Mouse (Mus musculus): ENCODE results near the gene Chtop. TPM values are rescaled to one million over a fixed set of nuclear protein-coding genes. Genes with fewer than 3 reads are reported as not detected.

Chtop gene
- polyA plus RNA-seq, 1 experiment from 2014 or later: 151 TPM

DNA sequence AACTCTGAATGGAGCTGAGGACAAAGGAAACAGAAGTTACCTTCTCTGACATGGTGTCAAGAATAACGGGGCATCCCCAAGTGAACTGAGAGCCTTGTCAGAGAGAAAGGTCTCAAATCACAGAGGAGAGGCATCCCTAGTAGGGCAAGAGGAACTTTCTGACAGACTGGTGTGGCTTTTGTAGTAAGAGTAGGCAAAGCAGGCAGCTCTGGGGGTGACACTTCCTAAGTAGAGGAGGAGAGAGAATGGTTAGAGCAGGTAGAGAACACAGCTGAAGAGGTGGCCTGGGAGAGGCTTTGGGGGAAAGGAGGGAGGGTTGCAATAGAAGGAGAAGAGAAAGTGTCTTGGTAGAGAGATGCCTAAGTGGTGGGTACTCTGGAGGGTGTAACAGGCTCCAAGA lies 26.1 kb upstream of the Chtop start:
- Histone ChIP-seq H3K4me3 (ENCODE audit: low read depth, low read length) (no peak overlapping the region), H3K4me2 (ENCODE audit: low read depth, low read length, severe bottlenecking) (no peak overlapping the region)
- ATAC-seq (replicated peaks; ENCODE audit: low FRiP score): no peak

GRCm38 (mm10) chr3:90531713-90532112 lies 22.4 kb upstream of the Chtop start:
- no peak overlapping the region for H3K27ac ChIP-seq (ENCODE audit: low read depth, low read length)
- H3K9ac ChIP-seq (ENCODE audit: low read length): no peak overlapping the region
- 74% methylated on average over 5 of the region's 5 CpGs for WGBS
- H3K4me3 ChIP-seq (ENCODE audit: low read depth, low read length): no peak overlapping the region
- H3K4me1 ChIP-seq (replicated peaks; ENCODE audit: control insufficient read depth, insufficient read depth, low read length): no peaks in the 10 kb centered on the region
- no peaks in the 10 kb centered on the region for H3K36me3 ChIP-seq (ENCODE audit: control insufficient read depth, insufficient read depth, low read length)
- DNase-seq (ENCODE audit: low spot score): no peak
- ATAC-seq (replicated peaks; ENCODE audit: low FRiP score): no peak
- H3K4me2 ChIP-seq (ENCODE audit: low read depth, low read length, severe bottlenecking): no peak overlapping the region
- H3K9me3 ChIP-seq (ENCODE audit: control insufficient read depth, low read length): no peaks in the 10 kb centered on the region
- no peaks in the 10 kb centered on the region for H3K27me3 ChIP-seq (ENCODE audit: control insufficient read depth, insufficient read depth, low read length)

More for the DNA sequence above, 26.1 kb upstream of the Chtop start:
- WGBS: 56% methylated on average over 1 of the region's 1 CpGs
- no peak overlapping the region for H3K27ac ChIP-seq (ENCODE audit: low read depth, low read length)
- H3K36me3 ChIP-seq (ENCODE audit: control insufficient read depth, insufficient read depth, low read length): no peaks in the 10 kb centered on the region
- H3K27me3 ChIP-seq (ENCODE audit: control insufficient read depth, insufficient read depth, low read length): no peaks in the 10 kb centered on the region
- no peak overlapping the region for H3K9ac ChIP-seq (ENCODE audit: low read length)
- H3K9me3 ChIP-seq (ENCODE audit: control insufficient read depth, low read length): no peaks in the 10 kb centered on the region
- no peaks in the 10 kb centered on the region for H3K4me1 ChIP-seq (replicated peaks; ENCODE audit: control insufficient read depth, insufficient read depth, low read length)
- DNase-seq (ENCODE audit: low spot score): no peak

- no peaks in the 10 kb centered on the region for H3K4me1 ChIP-seq (replicated peaks; ENCODE audit: control insufficient read depth, insufficient read depth, low read length)
- H3K4me3 ChIP-seq (ENCODE audit: low read depth, low read length): no peak overlapping the region
- no peaks in the 10 kb centered on the region for H3K27me3 ChIP-seq (ENCODE audit: control insufficient read depth, insufficient read depth, low read length)
- ATAC-seq (replicated peaks; ENCODE audit: low FRiP score): no peak
- DNase-seq (ENCODE audit: low spot score): no peak
- WGBS: 85% methylated on average over 7 of the region's 7 CpGs
- H3K27ac ChIP-seq (ENCODE audit: low read depth, low read length): no peak overlapping the region
- H3K4me2 ChIP-seq (ENCODE audit: low read depth, low read length, severe bottlenecking): no peak overlapping the region
- H3K36me3 ChIP-seq (ENCODE audit: control insufficient read depth, insufficient read depth, low read length): no peaks in the 10 kb centered on the region
- H3K9ac ChIP-seq (ENCODE audit: low read length): no peak overlapping the region
- no peaks in the 10 kb centered on the region; the same call in 1 of the 2 replicates for H3K9me3 ChIP-seq (ENCODE audit: control insufficient read depth, low read length)
Observed at GRCm38 (mm10) chr3:90527291-90527873, 18.1 kb upstream of the Chtop start.

GRCm38 (mm10) chr3:90526580-90526979 lies 17.3 kb upstream of the Chtop start, which contains the start of gene S100a14:
Gene S100a14, plus strand, starts transcription at chr3:90526856.
- ATAC-seq (replicated peaks; ENCODE audit: low FRiP score): no peak
- no peaks in the 10 kb centered on the region for H3K27me3 ChIP-seq (ENCODE audit: control insufficient read depth, insufficient read depth, low read length)
- WGBS: 80% methylated on average over 5 of the region's 5 CpGs

GRCm38 (mm10) chr3:90526076-90526475 lies 16.8 kb upstream of the Chtop start:
- H3K4me2 ChIP-seq (ENCODE audit: low read depth, low read length, severe bottlenecking): no peak overlapping the region
- no peak overlapping the region for H3K9ac ChIP-seq (ENCODE audit: low read length)
- DNase-seq (ENCODE audit: low spot score): no peak
- H3K27ac ChIP-seq (ENCODE audit: low read depth, low read length): no peak overlapping the region
- ATAC-seq (replicated peaks; ENCODE audit: low FRiP score): no peak
- 81% methylated on average over 2 of the region's 2 CpGs for WGBS
- no peak overlapping the region for H3K4me3 ChIP-seq (ENCODE audit: low read depth, low read length)
- no peaks in the 10 kb centered on the region; the same call in 1 of the 2 replicates for H3K9me3 ChIP-seq (ENCODE audit: control insufficient read depth, low read length)
- no peaks in the 10 kb centered on the region for H3K36me3 ChIP-seq (ENCODE audit: control insufficient read depth, insufficient read depth, low read length)
- H3K4me1 ChIP-seq (replicated peaks; ENCODE audit: control insufficient read depth, insufficient read depth, low read length): no peaks in the 10 kb centered on the region
- H3K27me3 ChIP-seq (ENCODE audit: control insufficient read depth, insufficient read depth, low read length): no peaks in the 10 kb centered on the region

More at GRCm38 (mm10) chr3:90526580-90526979, 17.3 kb upstream of the Chtop start, which contains the start of gene S100a14:
- H3K4me3 ChIP-seq (ENCODE audit: low read depth, low read length): no peak within 1 kb of the TSS
- no peak for DNase-seq (ENCODE audit: low spot score)
- H3K9ac ChIP-seq (ENCODE audit: low read length): no peak within 1 kb of the TSS
- H3K36me3 ChIP-seq (ENCODE audit: control insufficient read depth, insufficient read depth, low read length): no peaks in the 10 kb centered on the region
- no peak within 1 kb of the TSS for H3K27ac ChIP-seq (ENCODE audit: low read depth, low read length)
- H3K9me3 ChIP-seq (ENCODE audit: control insufficient read depth, low read length): no peaks in the 10 kb centered on the region; the same call in 1 of the 2 replicates
- H3K4me1 ChIP-seq (replicated peaks; ENCODE audit: control insufficient read depth, insufficient read depth, low read length): no peaks in the 10 kb centered on the region
- no peak within 1 kb of the TSS for H3K4me2 ChIP-seq (ENCODE audit: low read depth, low read length, severe bottlenecking)

DNA sequence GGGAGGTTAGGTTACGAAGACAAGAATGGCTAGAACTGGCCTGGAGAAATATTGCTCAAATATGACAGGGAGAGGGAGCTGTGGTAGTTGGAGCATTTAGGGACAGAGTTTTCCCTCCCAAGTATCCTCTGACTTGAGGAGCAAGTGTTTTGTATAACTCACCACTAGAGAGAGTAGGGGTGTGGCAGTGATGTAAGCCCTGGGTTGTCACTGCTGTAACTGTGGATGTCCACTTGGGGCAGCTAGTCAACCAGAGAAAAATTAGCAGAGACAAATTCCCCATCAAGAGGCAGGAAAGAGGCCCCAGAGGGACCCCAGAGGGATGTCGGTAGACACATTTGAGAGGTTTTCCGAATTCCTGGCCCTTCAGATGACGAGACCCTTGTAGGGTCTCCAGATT lies 16.1 kb upstream of the Chtop start:
- no peak overlapping the region for H3K27ac ChIP-seq (ENCODE audit: low read depth, low read length)
- no peak overlapping the region for H3K9ac ChIP-seq (ENCODE audit: low read length)
- no peak overlapping the region for H3K4me2 ChIP-seq (ENCODE audit: low read depth, low read length, severe bottlenecking)
- DNase-seq (ENCODE audit: low spot score): no peak
- no peak overlapping the region for H3K4me3 ChIP-seq (ENCODE audit: low read depth, low read length)
- H3K9me3 ChIP-seq (ENCODE audit: control insufficient read depth, low read length): no peaks in the 10 kb centered on the region; the same call in 1 of the 2 replicates
- no peaks in the 10 kb centered on the region for H3K4me1 ChIP-seq (replicated peaks; ENCODE audit: control insufficient read depth, insufficient read depth, low read length)
- H3K27me3 ChIP-seq (ENCODE audit: control insufficient read depth, insufficient read depth, low read length): no peaks in the 10 kb centered on the region
- no peak for ATAC-seq (replicated peaks; ENCODE audit: low FRiP score)
- WGBS: 72% methylated on average over 4 of the region's 4 CpGs
- H3K36me3 ChIP-seq (ENCODE audit: control insufficient read depth, insufficient read depth, low read length): no peaks in the 10 kb centered on the region

GRCm38 (mm10) chr3:90517711-90518110 lies 8.4 kb upstream of the Chtop start:
- ATAC-seq (replicated peaks; ENCODE audit: low FRiP score): no peak
- peaks cover 12% of the 10 kb centered on the region for H3K27me3 ChIP-seq (ENCODE audit: control insufficient read depth, insufficient read depth, low read length)
- peaks cover 3% of the 10 kb centered on the region; the same call in 1 of the 2 replicates for H3K4me1 ChIP-seq (replicated peaks; ENCODE audit: control insufficient read depth, insufficient read depth, low read length)
- H3K36me3 ChIP-seq (ENCODE audit: control insufficient read depth, insufficient read depth, low read length): no peaks in the 10 kb centered on the region
- no peak overlapping the region for H3K4me3 ChIP-seq (ENCODE audit: low read depth, low read length)
- WGBS: 85% methylated on average over 4 of the region's 4 CpGs
- H3K9ac ChIP-seq (ENCODE audit: low read length): no peak overlapping the region
- DNase-seq (ENCODE audit: low spot score): no peak
- H3K4me2 ChIP-seq (ENCODE audit: low read depth, low read length, severe bottlenecking): no peak overlapping the region
- no peaks in the 10 kb centered on the region for H3K9me3 ChIP-seq (ENCODE audit: control insufficient read depth, low read length)
- H3K27ac ChIP-seq (ENCODE audit: low read depth, low read length): no peak overlapping the region

GRCm38 (mm10) chr3:90515789-90516188 lies 6.5 kb upstream of the Chtop start:
- H3K9me3 ChIP-seq (ENCODE audit: control insufficient read depth, low read length): no peaks in the 10 kb centered on the region
- H3K27ac ChIP-seq (ENCODE audit: low read depth, low read length): no peak overlapping the region
- DNase-seq (ENCODE audit: low spot score) (no peak), ATAC-seq (replicated peaks; ENCODE audit: low FRiP score) (no peak)
- H3K36me3 ChIP-seq (ENCODE audit: control insufficient read depth, insufficient read depth, low read length): no peaks in the 10 kb centered on the region
- H3K9ac ChIP-seq (ENCODE audit: low read length): no peak overlapping the region
- H3K27me3 ChIP-seq (ENCODE audit: control insufficient read depth, insufficient read depth, low read length): peaks cover 12% of the 10 kb centered on the region
- H3K4me1 ChIP-seq (replicated peaks; ENCODE audit: control insufficient read depth, insufficient read depth, low read length): peaks cover 3% of the 10 kb centered on the region; the same call in 1 of the 2 replicates
- no peak overlapping the region for H3K4me2 ChIP-seq (ENCODE audit: low read depth, low read length, severe bottlenecking)
- WGBS: 84% methylated on average over 4 of the region's 4 CpGs
- no peak overlapping the region for H3K4me3 ChIP-seq (ENCODE audit: low read depth, low read length)

DNA sequence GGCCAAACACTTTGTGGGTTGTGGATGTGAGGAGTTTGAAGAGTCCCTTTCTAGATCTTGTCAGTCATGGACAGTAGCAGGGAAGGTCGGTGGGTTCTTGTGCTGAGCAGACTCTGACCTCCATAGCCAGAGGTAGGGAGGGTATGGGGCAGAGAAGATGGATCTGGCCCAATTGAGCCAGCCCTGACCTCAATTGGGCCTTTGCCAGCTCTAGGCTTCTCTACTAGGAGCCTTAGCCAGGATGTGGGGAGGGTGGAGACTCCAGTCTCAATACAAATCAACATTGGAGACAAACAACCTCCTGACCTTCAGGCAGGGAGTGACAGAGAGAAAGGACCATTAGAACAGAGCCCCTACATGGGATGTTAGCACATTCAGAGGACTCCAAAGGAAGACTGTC lies 5.9 kb upstream of the Chtop start:
- H3K4me1 ChIP-seq (replicated peaks; ENCODE audit: control insufficient read depth, insufficient read depth, low read length): peaks cover 3% of the 10 kb centered on the region; the same call in 1 of the 2 replicates
- 57% methylated on average over 1 of the region's 1 CpGs for WGBS
- ATAC-seq (replicated peaks; ENCODE audit: low FRiP score) (no peak), DNase-seq (ENCODE audit: low spot score) (no peak)
- no peaks in the 10 kb centered on the region for H3K9me3 ChIP-seq (ENCODE audit: control insufficient read depth, low read length)
- H3K36me3 ChIP-seq (ENCODE audit: control insufficient read depth, insufficient read depth, low read length): no peaks in the 10 kb centered on the region
- H3K4me3 ChIP-seq (ENCODE audit: low read depth, low read length): peak overlapping the region; percentile 22; the same call in 1 of the 2 replicates
- H3K27me3 ChIP-seq (ENCODE audit: control insufficient read depth, insufficient read depth, low read length): peaks cover 12% of the 10 kb centered on the region
- no peak overlapping the region for H3K27ac ChIP-seq (ENCODE audit: low read depth, low read length)
- H3K4me2 ChIP-seq (ENCODE audit: low read depth, low read length, severe bottlenecking): peak overlapping the region; percentile 66
- peak overlapping the region; percentile 33; the same call in 1 of the 2 replicates for H3K9ac ChIP-seq (ENCODE audit: low read length)
